Mouse (Mus musculus) adrenal gland, adult 18-20 months (tissue): Measurements from ENCODE around the gene Mtmr1. TPM values are rescaled to one million over a fixed set of nuclear protein-coding genes. Genes with fewer than 3 reads are reported as not detected.
"Not testable (repeated sequence)": the region's sequence is repeated elsewhere in the genome, so short reads cannot be mapped to it uniquely, and the experiment has no call there.

Source experiments
- DNase-seq, 2 experiments: peaks; one replicate each; pipeline ENCODE4 v3.0.0; 2021 to 2022; ENCODE audit warnings: low spot score in 2 of 2
- long read RNA-seq, 2 experiments: library from polyadenylated mRNA; stranded (forward); transcript quantifications; one replicate each; pipeline ENCODE4 v2.0.0; 2021
- total RNA-seq, 2 experiments: library from RNA; stranded (reverse); gene quantifications; 1 replicate in 1 of 2; 2 replicates in 1 of 2; pipeline ENCODE4 v1.2.3; 2021

The Mtmr1 gene
- total RNA-seq = 10 to 100 TPM; 23.0 to 32.3 TPM
- long read RNA-seq, experiment 1, full-length matches to known transcripts = 6 of 20 reads
- long read RNA-seq, experiment 1, partial matches to known transcripts = 1 of 20 reads
- long read RNA-seq, experiment 1, other reads (novel, unspliced or antisense) = 13 of 20 reads
- long read RNA-seq, experiment 2, full-length matches to known transcripts = 16 of 68 reads
- long read RNA-seq, experiment 2, partial matches to known transcripts = 1 of 68 reads
- long read RNA-seq, experiment 2, other reads (novel, unspliced or antisense) = 51 of 68 reads

- DNase-seq = peak; percentile 82 to 87
These were observed at the start of gene Mtmr1 for GRCm38 (mm10) chrX:71364554-71364991. Gene Mtmr1, plus strand, starts transcription at chrX:71364760.

GRCm38 (mm10) chrX:71352033-71352432 lies 12.5 kb upstream of the Mtmr1 start:
- no peak for DNase-seq

- no peak for DNase-seq
These were observed 9.2 kb upstream of the Mtmr1 start for GRCm38 (mm10) chrX:71355331-71355730.

- DNase-seq = not testable (repeated sequence)
These were observed 2.8 kb upstream of the Mtmr1 start for GRCm38 (mm10) chrX:71361793-71362192.

- no peak for DNase-seq
These were observed 498 bp upstream of the Mtmr1 start for GRCm38 (mm10) chrX:71364062-71364461.

- DNase-seq = peak in 1 of 2 experiments; percentile 29
These were observed 451 bp downstream of the Mtmr1 start for GRCm38 (mm10) chrX:71365011-71365410.

GRCm38 (mm10) chrX:71365510-71365909 lies 950 bp downstream of the Mtmr1 start:
- DNase-seq = no peak

- DNase-seq = no peak
These were observed 2.4 kb downstream of the Mtmr1 start for GRCm38 (mm10) chrX:71366973-71367372.

GRCm38 (mm10) chrX:71376781-71377180 lies 12.2 kb downstream of the Mtmr1 start:
- DNase-seq = no peak

GRCm38 (mm10) chrX:71378435-71378834 lies 13.9 kb downstream of the Mtmr1 start:
- DNase-seq = no peak

- no peak for DNase-seq
These were observed 17.0 kb downstream of the Mtmr1 start for GRCm38 (mm10) chrX:71381571-71381970.

- DNase-seq = no peak
These were observed 31.8 kb downstream of the Mtmr1 start for GRCm38 (mm10) chrX:71396326-71396725.

- no peak for DNase-seq
These were observed 41.7 kb downstream of the Mtmr1 start for GRCm38 (mm10) chrX:71406290-71406689.

- DNase-seq = no peak
These were observed 43.8 kb downstream of the Mtmr1 start for GRCm38 (mm10) chrX:71408386-71408785.

GRCm38 (mm10) chrX:71412776-71413175 lies 48.2 kb downstream of the Mtmr1 start:
- no peak for DNase-seq

GRCm38 (mm10) chrX:71413616-71414015 lies 49.1 kb downstream of the Mtmr1 start:
- DNase-seq = no peak

- no peak for DNase-seq
These were observed 60.3 kb downstream of the Mtmr1 start for GRCm38 (mm10) chrX:71424852-71425251.

- peak; percentile 78 to 82 for DNase-seq
These were observed 61.4 kb downstream of the Mtmr1 start for GRCm38 (mm10) chrX:71425746-71426519.

GRCm38 (mm10) chrX:71427491-71427890 lies 62.9 kb downstream of the Mtmr1 start:
- no peak for DNase-seq

- no peak for DNase-seq
These were observed 66.3 kb downstream of the Mtmr1 start for GRCm38 (mm10) chrX:71430900-71431299.

GRCm38 (mm10) chrX:71434448-71434847 lies 69.9 kb downstream of the Mtmr1 start:
- DNase-seq = no peak

- no peak for DNase-seq
These were observed 70.3 kb downstream of the Mtmr1 start for GRCm38 (mm10) chrX:71434860-71435259.
